Mouse (Mus musculus): ENCODE data around the gene Atp8a1.

GRCm38 (mm10) chr5:67764798-67765197 is 82.4 kb downstream of the Atp8a1 start:
- TF ChIP-seq CTCF (IDR thresholded peaks at IDR 0.05) (peak; percentile 56), EP300 (IDR thresholded peaks at IDR 0.05) (no peak)

Measured in lung, postnatal 0 days (tissue).